Mouse (Mus musculus): Measurements from ENCODE around the gene Ankle1. TPM values are rescaled to one million over a fixed set of nuclear protein-coding genes. Genes with fewer than 3 reads are reported as not detected.

Gene Ankle1
- polyA plus RNA-seq (2012; ENCODE audit: insufficient read depth, low replicate concordance), result 3.3 and 6.3 TPM in 2 replicates

DNA sequence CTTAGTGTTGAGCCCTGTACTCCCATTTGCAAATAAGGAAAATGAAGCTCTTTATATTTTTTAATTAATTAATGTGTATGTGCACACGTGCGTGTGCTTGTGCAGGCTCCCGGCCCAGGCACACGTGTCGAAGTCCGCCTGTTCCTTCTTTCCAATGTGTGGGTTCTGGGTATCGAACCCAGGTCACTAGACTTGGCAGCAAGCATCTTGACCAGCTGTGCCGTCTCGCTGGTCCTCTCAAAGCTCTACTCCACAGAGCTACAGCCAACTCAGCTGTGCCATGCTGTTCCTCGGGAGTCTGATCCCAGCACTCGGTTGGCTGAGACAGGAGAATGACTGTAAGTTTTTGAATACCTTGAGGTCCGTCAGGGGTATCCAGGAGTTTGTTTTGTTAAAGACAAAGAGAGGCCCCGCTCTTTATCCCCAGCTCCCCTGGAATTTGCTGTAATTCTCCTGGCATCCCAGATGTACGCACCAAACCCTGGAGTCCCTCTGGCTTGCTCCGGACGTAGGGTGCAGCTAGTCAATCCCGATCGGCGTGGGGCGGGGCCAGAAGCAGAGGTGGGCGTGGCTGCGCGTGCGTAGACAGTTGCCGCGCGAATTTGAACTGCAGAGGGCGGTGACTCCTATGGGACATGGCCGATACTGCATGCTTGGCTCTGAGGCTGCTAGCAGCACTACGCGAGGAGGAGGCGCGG lies at the start of gene Ankle1:
Gene Ankle1, plus strand, starts transcription at position 610 of the 698 bp plus-strand sequence.
- H3K4me1 ChIP-seq, result peaks cover 53% of the 10 kb centered on the region
- peaks cover 62% of the 10 kb centered on the region for H3K36me3 ChIP-seq (replicated peaks; ENCODE audit: low read length)
- no peaks in the 10 kb centered on the region for H3K9me3 ChIP-seq
- H3K4me3 ChIP-seq (replicated peaks), result peak within 1 kb of the TSS; percentile 97
- no peaks in the 10 kb centered on the region for H3K27me3 ChIP-seq (replicated peaks)
- TF ChIP-seq GATA1 (IDR thresholded peaks at IDR 0.05; ENCODE audit: borderline replicate concordance, low read length) (no peak), FLI1 (IDR thresholded peaks at IDR 0.05; ENCODE audit: low read length) (peak; percentile 43; the same call in 1 of the 2 replicates)

DNA sequence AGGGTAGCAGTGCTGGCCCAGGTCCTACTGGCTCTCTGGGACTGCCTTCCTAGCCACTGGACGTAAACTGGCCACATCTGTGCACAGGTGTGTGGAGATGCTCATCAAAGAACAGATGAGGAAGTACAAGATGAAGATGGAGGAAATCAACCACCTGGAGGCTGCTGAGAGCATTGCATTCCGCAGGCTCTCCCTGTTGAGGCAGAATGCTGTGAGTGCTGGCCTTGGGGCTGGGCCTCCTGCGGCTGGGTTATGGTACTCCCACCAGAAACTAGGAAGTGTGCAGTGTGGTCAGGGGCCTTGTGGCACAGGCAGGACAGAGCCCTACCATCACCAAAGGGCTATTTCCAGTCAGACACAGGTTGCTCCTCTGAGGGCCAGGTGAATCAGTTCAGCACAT lies 47.8 kb upstream of the Ankle1 start:
- H3K27me3 ChIP-seq (replicated peaks), result no peaks in the 10 kb centered on the region
- peaks cover 16% of the 10 kb centered on the region for H3K4me1 ChIP-seq
- TF ChIP-seq GATA1 (IDR thresholded peaks at IDR 0.05; ENCODE audit: borderline replicate concordance, low read length), result no peak
- no peak for TF ChIP-seq FLI1 (IDR thresholded peaks at IDR 0.05; ENCODE audit: low read length)
- H3K4me3 ChIP-seq (replicated peaks), result no peak overlapping the region
- H3K9me3 ChIP-seq, result no peaks in the 10 kb centered on the region
- peaks cover 93% of the 10 kb centered on the region for H3K36me3 ChIP-seq (replicated peaks; ENCODE audit: low read length)

DNA sequence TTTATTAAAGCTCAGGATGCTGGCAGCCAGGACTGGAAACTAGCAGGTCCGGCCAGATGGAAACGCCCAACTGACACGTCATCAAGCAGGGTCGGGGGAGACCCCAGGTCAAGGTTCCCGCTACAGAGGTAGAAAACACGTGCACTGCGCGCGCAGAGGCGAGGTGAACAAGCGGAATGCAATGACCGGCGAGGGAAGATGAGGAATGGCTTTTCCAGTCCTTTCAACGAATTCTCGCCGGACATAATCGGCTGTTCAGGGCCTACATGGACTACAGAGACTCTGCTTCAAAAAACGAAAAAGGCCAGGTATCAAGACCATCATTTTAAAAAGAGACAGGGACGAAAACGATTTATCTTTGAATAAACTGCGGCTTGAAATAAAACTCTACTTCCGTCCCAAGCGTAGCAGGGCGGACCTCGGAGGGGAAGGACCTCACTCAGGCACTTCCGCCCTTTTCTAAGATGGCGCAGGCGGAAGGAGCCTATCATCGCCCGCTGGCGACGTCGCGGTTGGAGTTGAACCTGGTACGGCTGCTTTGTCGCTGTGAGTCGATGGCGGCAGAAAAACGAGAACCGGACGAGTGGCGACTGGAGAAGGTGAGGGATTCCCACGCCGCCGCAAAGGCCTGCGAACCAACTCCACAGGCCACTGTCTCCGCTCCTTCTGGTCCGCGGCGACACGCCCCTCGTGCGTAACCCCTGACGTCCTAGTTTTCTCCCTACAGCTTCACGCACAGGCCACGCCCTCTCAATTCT lies 38.9 kb upstream of the Ankle1 start, which contains the start of gene Use1:
Gene Use1, plus strand, starts transcription at position 78 of the 758 bp plus-strand sequence.
- Histone ChIP-seq H3K4me1 (peaks cover 65% of the 10 kb centered on the region), H3K4me3 (replicated peaks) (peak within 1 kb of the TSS; percentile 92), H3K9me3 (no peaks in the 10 kb centered on the region), H3K36me3 (replicated peaks; ENCODE audit: low read length) (peaks cover 25% of the 10 kb centered on the region), H3K27me3 (replicated peaks) (no peaks in the 10 kb centered on the region)
- no peak for TF ChIP-seq GATA1 (IDR thresholded peaks at IDR 0.05; ENCODE audit: borderline replicate concordance, low read length)
- TF ChIP-seq FLI1 (IDR thresholded peaks at IDR 0.05; ENCODE audit: low read length), result no peak

DNA sequence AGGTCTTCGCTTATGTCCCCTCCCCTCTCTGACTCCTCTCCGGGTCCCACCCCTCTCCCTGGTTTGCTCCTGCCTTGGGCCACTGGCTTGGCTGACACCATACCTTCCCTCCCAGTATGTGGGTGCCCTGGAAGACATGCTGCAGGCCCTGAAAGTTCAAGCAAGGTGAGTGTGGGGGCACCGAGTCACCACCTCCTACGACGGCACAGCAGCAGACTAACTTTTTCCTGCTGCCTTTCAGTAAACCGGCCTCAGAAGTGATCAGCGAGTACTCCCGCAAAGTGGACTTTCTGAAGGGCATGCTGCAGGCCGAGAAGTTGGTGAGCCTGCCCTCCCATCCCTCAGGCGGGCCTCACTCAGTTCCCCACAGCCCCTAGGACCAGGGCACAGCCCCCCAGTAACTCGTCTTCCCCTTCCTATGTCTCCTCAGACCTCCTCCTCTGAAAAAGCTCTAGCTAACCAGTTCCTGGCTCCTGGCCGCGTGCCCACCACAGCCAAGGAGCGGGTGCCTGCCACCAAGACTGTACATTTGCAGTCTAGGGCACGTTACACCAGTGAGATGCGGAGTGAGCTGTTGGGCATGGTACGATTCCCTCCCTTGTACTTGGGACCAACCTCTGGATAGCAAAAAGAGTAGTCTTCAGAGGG lies 38.2 kb upstream of the Ankle1 start:
- Histone ChIP-seq H3K27me3 (replicated peaks) (no peaks in the 10 kb centered on the region), H3K9me3 (no peaks in the 10 kb centered on the region), H3K4me3 (replicated peaks) (peak overlapping the region; percentile 92), H3K4me1 (peaks cover 68% of the 10 kb centered on the region), H3K36me3 (replicated peaks; ENCODE audit: low read length) (peaks cover 27% of the 10 kb centered on the region)
- TF ChIP-seq GATA1 (IDR thresholded peaks at IDR 0.05; ENCODE audit: borderline replicate concordance, low read length) (no peak), FLI1 (IDR thresholded peaks at IDR 0.05; ENCODE audit: low read length) (no peak)

DNA sequence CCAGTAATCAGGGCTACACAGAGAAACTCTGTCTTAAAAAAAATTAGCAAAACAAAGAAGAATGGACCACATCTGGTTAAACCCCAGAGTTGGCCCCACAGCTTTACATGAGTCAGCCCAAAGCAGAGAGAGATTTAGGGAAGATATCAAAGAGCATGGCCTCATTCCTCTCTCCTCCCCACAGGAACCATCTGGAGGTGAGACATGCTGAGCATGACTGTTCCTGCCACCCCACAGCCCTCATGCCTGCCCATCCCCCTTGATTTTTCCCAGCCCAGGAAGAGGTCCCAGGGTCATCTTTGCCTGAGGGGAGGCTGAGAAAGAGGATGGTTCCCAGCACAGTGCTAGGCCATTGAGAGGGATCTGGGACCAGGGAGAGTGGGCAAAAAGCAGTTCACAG lies 37.4 kb upstream of the Ankle1 start:
- Histone ChIP-seq H3K27me3 (replicated peaks) (no peaks in the 10 kb centered on the region), H3K4me3 (replicated peaks) (peak overlapping the region; percentile 92), H3K9me3 (no peaks in the 10 kb centered on the region), H3K4me1 (peaks cover 68% of the 10 kb centered on the region), H3K36me3 (replicated peaks; ENCODE audit: low read length) (peaks cover 29% of the 10 kb centered on the region)
- no peak for TF ChIP-seq FLI1 (IDR thresholded peaks at IDR 0.05; ENCODE audit: low read length)
- TF ChIP-seq GATA1 (IDR thresholded peaks at IDR 0.05; ENCODE audit: borderline replicate concordance, low read length), result no peak

DNA sequence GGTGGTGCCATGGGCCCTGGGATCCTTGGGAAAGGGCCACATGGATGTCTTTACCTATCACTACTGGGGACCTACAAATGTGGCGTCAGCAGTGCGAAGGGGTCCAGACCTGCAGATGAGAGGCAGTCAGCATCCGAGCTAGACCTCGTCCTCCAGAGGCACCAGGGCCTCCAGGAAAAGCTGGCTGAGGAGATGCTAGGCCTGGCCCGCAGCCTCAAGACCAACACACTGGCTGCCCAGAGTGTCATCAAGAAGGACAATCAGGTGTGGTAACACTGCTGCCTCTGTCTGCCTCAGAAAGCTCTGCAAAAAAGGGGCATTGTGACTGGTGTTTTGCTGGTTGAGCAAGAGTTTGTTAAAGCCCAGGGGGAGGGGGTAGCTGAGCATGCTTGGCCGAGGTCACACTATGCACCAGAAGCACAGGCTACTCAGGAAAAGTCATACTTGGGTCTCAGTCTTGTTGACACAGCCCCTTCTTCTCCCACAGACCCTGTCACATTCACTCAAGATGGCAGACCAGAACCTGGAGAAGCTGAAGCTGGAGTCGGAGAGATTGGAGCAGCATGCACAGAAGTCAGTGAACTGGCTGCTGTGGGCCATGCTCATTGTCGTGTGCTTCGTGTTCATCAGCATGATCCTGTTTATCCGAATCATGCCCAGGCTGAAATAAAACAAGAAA lies 36.6 kb upstream of the Ankle1 start:
- peaks cover 37% of the 10 kb centered on the region for H3K36me3 ChIP-seq (replicated peaks; ENCODE audit: low read length)
- peaks cover 64% of the 10 kb centered on the region for H3K4me1 ChIP-seq
- H3K9me3 ChIP-seq, result no peaks in the 10 kb centered on the region
- peak overlapping the region; percentile 92 for H3K4me3 ChIP-seq (replicated peaks)
- no peaks in the 10 kb centered on the region for H3K27me3 ChIP-seq (replicated peaks)
- no peak for TF ChIP-seq FLI1 (IDR thresholded peaks at IDR 0.05; ENCODE audit: low read length)
- no peak for TF ChIP-seq GATA1 (IDR thresholded peaks at IDR 0.05; ENCODE audit: borderline replicate concordance, low read length)

GRCm38 (mm10) chr8:71370711-71371235 lies 35.0 kb upstream of the Ankle1 start:
- TF ChIP-seq GATA1 (IDR thresholded peaks at IDR 0.05; ENCODE audit: borderline replicate concordance, low read length) (no peak), FLI1 (IDR thresholded peaks at IDR 0.05; ENCODE audit: low read length) (no peak)
- no peaks in the 10 kb centered on the region for H3K9me3 ChIP-seq
- H3K27me3 ChIP-seq (replicated peaks), result peaks cover 2% of the 10 kb centered on the region
- H3K4me3 ChIP-seq (replicated peaks), result peak overlapping the region; percentile 97
- peaks cover 75% of the 10 kb centered on the region for H3K4me1 ChIP-seq
- peaks cover 53% of the 10 kb centered on the region for H3K36me3 ChIP-seq (replicated peaks; ENCODE audit: low read length)

GRCm38 (mm10) chr8:71371236-71371848 lies 34.5 kb upstream of the Ankle1 start, which contains the start of gene Ocel1:
Gene Ocel1 (plus strand): TSS chr8:71371298.
- peak within 1 kb of the TSS; percentile 97 for H3K4me3 ChIP-seq (replicated peaks)
- TF ChIP-seq FLI1 (IDR thresholded peaks at IDR 0.05; ENCODE audit: low read length) (peak; percentile 53; the same call in 1 of the 2 replicates), GATA1 (IDR thresholded peaks at IDR 0.05; ENCODE audit: borderline replicate concordance, low read length) (no peak)
- peaks cover 59% of the 10 kb centered on the region for H3K36me3 ChIP-seq (replicated peaks; ENCODE audit: low read length)
- peaks cover 8% of the 10 kb centered on the region for H3K27me3 ChIP-seq (replicated peaks)
- H3K9me3 ChIP-seq, result no peaks in the 10 kb centered on the region
- H3K4me1 ChIP-seq, result peaks cover 75% of the 10 kb centered on the region

Data from megakaryocyte, embryonic 14.5 days (primary cell).